Mouse (Mus musculus) cortical plate, adult 2 months (tissue): ENCODE measurements at regions not wholly inside any gene's neighbourhood (a gene's known extent, or its start where the extent isn't known, plus 50 kb on each side); places are given as distances from the start of the nearest gene placed in this dataset.
"Not testable (repeated sequence)": the region's sequence is repeated elsewhere in the genome, so short reads cannot be mapped to it uniquely, and the experiment has no call there.

Source experiments
- CTCF ChIP-seq: fragments of 200-500 bp; IDR thresholded peaks from 2 replicates; pipeline ENCODE4 v1.5.1; 2011; ENCODE audit warnings: mild to moderate bottlenecking, control low read depth, low read length; ENCODE audit not compliant: insufficient read depth; ENCODE audit errors: extremely low read depth
- POLR2A ChIP-seq: fragments of 200-500 bp; IDR thresholded peaks from 2 replicates; pipeline ENCODE4 v1.6.1; 2011; ENCODE audit warnings: mild to moderate bottlenecking, low read length, control low read depth; ENCODE audit not compliant: insufficient read depth; ENCODE audit errors: extremely low read depth

DNA sequence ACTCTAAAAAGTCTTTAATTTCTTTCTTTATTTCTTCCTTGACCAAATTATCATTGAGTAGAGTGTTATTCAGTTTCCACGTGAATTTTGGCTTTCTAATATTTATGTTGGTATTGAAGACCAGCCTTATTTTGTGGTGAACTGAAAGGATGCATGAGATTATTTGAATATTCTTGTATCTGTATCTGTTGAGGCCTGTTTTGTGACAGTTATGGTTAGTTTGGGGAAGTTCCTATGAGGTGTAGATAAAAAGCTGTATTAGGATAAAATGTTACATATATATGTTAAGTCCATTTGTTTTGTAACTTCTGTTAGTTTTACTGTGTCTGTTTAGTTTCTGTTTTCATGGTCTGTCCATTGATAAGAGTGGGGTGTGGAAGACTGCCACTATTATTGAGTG lies 1014.7 kb downstream of the Rpia start:
- not testable (repeated sequence) for TF ChIP-seq CTCF, POLR2A
